Mouse (Mus musculus): ENCODE data around the gene Dnajb1. TPM values are rescaled to one million over a fixed set of nuclear protein-coding genes. Genes with fewer than 3 reads are reported as not detected.
A peak's percentile ranks its signal among the peaks of the same experiment; 100 is the strongest.

Gene Dnajb1
- polyA plus RNA-seq, 1 experiment, result 30.5 TPM

- Histone ChIP-seq H3K36me3 (replicated peaks; ENCODE audit: low read length) (peaks cover 60% of the 10 kb centered on the region), H3K4me3 (replicated peaks) (peak overlapping the region; percentile 97), H3K9me3 (no peaks in the 10 kb centered on the region), H3K4me1 (peaks cover 51% of the 10 kb centered on the region), H3K27me3 (replicated peaks) (no peaks in the 10 kb centered on the region)
- TF ChIP-seq GATA1 (IDR thresholded peaks at IDR 0.05; ENCODE audit: borderline replicate concordance, low read length), result no peak
- no peak for TF ChIP-seq FLI1 (IDR thresholded peaks at IDR 0.05; ENCODE audit: low read length)
Measured at GRCm38 (mm10) chr8:83609086-83609485, 1.1 kb downstream of the Dnajb1 start.

DNA sequence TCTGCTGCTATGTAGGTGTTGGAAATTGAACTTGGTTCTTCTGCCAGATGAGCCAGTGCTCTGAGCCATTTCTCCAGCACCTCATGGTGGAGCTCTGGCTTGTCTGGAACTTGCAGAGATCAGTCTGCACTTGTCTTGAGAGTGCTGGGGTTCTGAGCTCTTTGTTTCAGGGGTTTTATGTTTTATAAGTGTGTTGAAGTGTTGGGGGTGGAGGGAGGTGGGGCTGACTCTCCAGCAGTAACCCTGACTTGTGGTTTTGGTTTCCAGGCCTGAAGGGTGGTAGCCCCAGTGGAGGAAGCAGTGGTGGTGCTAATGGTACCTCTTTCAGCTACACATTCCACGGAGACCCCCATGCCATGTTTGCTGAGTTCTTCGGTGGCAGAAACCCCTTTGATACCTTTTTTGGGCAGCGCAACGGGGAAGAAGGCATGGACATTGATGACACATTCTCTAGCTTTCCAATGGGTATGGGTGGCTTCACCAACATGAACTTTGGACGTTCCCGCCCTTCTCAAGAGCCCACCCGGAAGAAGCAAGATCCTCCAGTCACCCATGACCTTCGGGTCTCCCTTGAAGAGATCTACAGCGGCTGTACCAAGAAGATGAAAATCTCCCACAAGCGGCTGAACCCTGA lies 1.7 kb downstream of the Dnajb1 start:
- H3K9me3 ChIP-seq, result no peaks in the 10 kb centered on the region
- peaks cover 61% of the 10 kb centered on the region for H3K36me3 ChIP-seq (replicated peaks; ENCODE audit: low read length)
- H3K4me1 ChIP-seq, result peaks cover 51% of the 10 kb centered on the region
- no peak for TF ChIP-seq GATA1 (IDR thresholded peaks at IDR 0.05; ENCODE audit: borderline replicate concordance, low read length)
- no peak for TF ChIP-seq FLI1 (IDR thresholded peaks at IDR 0.05; ENCODE audit: low read length)
- peak overlapping the region; percentile 97 for H3K4me3 ChIP-seq (replicated peaks)
- no peaks in the 10 kb centered on the region for H3K27me3 ChIP-seq (replicated peaks)

DNA sequence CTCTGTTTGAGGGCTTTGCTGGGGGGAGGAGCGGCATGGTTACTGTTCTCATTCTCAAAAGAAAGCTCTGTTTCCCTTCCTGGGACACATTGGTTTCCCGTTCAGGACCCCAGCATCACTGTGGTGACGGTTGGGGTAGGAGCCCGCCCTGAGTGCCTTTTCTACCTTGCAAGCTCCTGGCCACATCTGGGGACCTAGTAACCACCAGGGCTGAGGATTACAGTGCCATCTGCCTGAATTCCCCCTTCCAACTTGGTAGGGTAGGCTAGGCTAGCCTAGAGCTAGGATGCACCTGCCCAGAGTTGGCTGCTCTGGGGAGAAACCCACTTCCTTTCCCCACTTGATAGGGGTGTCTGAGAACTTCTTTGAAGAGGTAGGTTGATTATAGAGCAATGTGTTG lies 3.9 kb downstream of the Dnajb1 start:
- Histone ChIP-seq H3K4me3 (replicated peaks) (no peak overlapping the region), H3K36me3 (replicated peaks; ENCODE audit: low read length) (peaks cover 48% of the 10 kb centered on the region), H3K27me3 (replicated peaks) (no peaks in the 10 kb centered on the region), H3K9me3 (no peaks in the 10 kb centered on the region), H3K4me1 (peaks cover 39% of the 10 kb centered on the region)
- TF ChIP-seq GATA1 (IDR thresholded peaks at IDR 0.05; ENCODE audit: borderline replicate concordance, low read length) (no peak), FLI1 (IDR thresholded peaks at IDR 0.05; ENCODE audit: low read length) (no peak)

DNA sequence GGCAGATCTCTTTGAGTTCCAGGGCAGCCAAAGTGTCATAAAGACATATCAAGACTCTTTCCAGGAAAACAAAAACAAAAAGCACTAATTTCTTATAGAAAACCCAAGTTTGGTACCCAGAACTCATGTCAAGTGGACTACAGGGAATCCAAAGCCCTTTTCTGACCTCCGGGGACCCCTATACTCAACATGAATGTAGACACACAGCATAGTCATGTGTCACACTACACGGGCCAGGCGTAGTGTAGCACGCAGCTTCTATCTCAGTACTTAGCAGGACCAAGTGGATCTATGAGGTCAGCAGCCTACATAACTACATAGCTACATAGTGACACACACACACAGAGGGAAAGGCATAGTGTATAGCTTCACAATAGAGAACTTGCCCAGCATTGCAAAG lies 5.7 kb downstream of the Dnajb1 start:
- Histone ChIP-seq H3K4me3 (replicated peaks) (no peak overlapping the region), H3K36me3 (replicated peaks; ENCODE audit: low read length) (peaks cover 48% of the 10 kb centered on the region)
- TF ChIP-seq FLI1 (IDR thresholded peaks at IDR 0.05; ENCODE audit: low read length), result no peak
- TF ChIP-seq GATA1 (IDR thresholded peaks at IDR 0.05; ENCODE audit: borderline replicate concordance, low read length), result no peak

GRCm38 (mm10) chr8:83616625-83617024 lies 8.6 kb downstream of the Dnajb1 start:
- TF ChIP-seq FLI1 (IDR thresholded peaks at IDR 0.05; ENCODE audit: low read length) (no peak), GATA1 (IDR thresholded peaks at IDR 0.05; ENCODE audit: borderline replicate concordance, low read length) (no peak)
- no peaks in the 10 kb centered on the region for H3K9me3 ChIP-seq
- peaks cover 27% of the 10 kb centered on the region for H3K36me3 ChIP-seq (replicated peaks; ENCODE audit: low read length)
- H3K4me3 ChIP-seq (replicated peaks), result no peak overlapping the region
- peaks cover 9% of the 10 kb centered on the region for H3K27me3 ChIP-seq (replicated peaks)
- H3K4me1 ChIP-seq, result peaks cover 8% of the 10 kb centered on the region

More for the DNA sequence above, 5.7 kb downstream of the Dnajb1 start:
- Histone ChIP-seq H3K27me3 (replicated peaks) (no peaks in the 10 kb centered on the region), H3K4me1 (peaks cover 35% of the 10 kb centered on the region), H3K9me3 (no peaks in the 10 kb centered on the region)

GRCm38 (mm10) chr8:83617111-83617510 lies 9.1 kb downstream of the Dnajb1 start:
- Histone ChIP-seq H3K4me3 (replicated peaks) (no peak overlapping the region), H3K27me3 (replicated peaks) (peaks cover 9% of the 10 kb centered on the region), H3K9me3 (no peaks in the 10 kb centered on the region), H3K4me1 (peaks cover 6% of the 10 kb centered on the region), H3K36me3 (replicated peaks; ENCODE audit: low read length) (peaks cover 23% of the 10 kb centered on the region)
- TF ChIP-seq FLI1 (IDR thresholded peaks at IDR 0.05; ENCODE audit: low read length) (no peak), GATA1 (IDR thresholded peaks at IDR 0.05; ENCODE audit: borderline replicate concordance, low read length) (no peak)

DNA sequence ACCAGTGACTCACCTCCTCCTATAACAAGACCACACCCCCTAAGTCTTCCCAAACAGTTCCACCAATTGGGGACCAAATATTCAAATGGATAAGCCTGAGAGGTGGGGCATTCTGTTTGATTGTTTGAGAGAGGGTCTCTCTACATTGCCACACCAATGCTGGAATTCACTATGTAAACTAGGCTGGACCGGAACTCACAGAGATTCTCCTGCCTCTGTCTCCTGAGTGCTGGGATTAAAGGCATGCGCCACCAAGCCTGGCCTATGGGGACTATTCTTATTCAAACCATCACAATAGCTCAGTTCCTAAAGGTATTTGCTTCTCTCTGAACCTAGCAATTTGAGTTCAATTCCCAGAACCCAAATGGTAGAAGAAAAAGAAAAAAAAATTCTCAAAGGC lies 10.6 kb downstream of the Dnajb1 start:
- Histone ChIP-seq H3K27me3 (replicated peaks) (peaks cover 10% of the 10 kb centered on the region), H3K36me3 (replicated peaks; ENCODE audit: low read length) (peaks cover 9% of the 10 kb centered on the region), H3K4me1 (peaks cover 11% of the 10 kb centered on the region), H3K9me3 (no peaks in the 10 kb centered on the region), H3K4me3 (replicated peaks) (no peak overlapping the region)
- TF ChIP-seq FLI1 (IDR thresholded peaks at IDR 0.05; ENCODE audit: low read length) (no peak), GATA1 (IDR thresholded peaks at IDR 0.05; ENCODE audit: borderline replicate concordance, low read length) (no peak)

GRCm38 (mm10) chr8:83619568-83620285 lies 11.7 kb downstream of the Dnajb1 start:
- H3K4me3 ChIP-seq (replicated peaks), result no peak overlapping the region
- no peaks in the 10 kb centered on the region for H3K9me3 ChIP-seq
- H3K4me1 ChIP-seq, result peaks cover 15% of the 10 kb centered on the region
- TF ChIP-seq FLI1 (IDR thresholded peaks at IDR 0.05; ENCODE audit: low read length), result no peak
- no peak for TF ChIP-seq GATA1 (IDR thresholded peaks at IDR 0.05; ENCODE audit: borderline replicate concordance, low read length)
- peaks cover 13% of the 10 kb centered on the region for H3K27me3 ChIP-seq (replicated peaks)
- H3K36me3 ChIP-seq (replicated peaks; ENCODE audit: low read length), result no peaks in the 10 kb centered on the region

GRCm38 (mm10) chr8:83621691-83622388 lies 13.8 kb downstream of the Dnajb1 start:
- H3K4me1 ChIP-seq, result peaks cover 24% of the 10 kb centered on the region
- H3K27me3 ChIP-seq (replicated peaks), result peaks cover 13% of the 10 kb centered on the region
- H3K36me3 ChIP-seq (replicated peaks; ENCODE audit: low read length), result no peaks in the 10 kb centered on the region
- H3K9me3 ChIP-seq, result no peaks in the 10 kb centered on the region
- H3K4me3 ChIP-seq (replicated peaks), result peak overlapping the region; percentile 90
- no peak for TF ChIP-seq GATA1 (IDR thresholded peaks at IDR 0.05; ENCODE audit: borderline replicate concordance, low read length)
- no peak for TF ChIP-seq FLI1 (IDR thresholded peaks at IDR 0.05; ENCODE audit: low read length)

All from megakaryocyte, embryonic 14.5 days (primary cell).